Mouse (Mus musculus): Measurements from ENCODE around the gene Fbxo31.

DNA sequence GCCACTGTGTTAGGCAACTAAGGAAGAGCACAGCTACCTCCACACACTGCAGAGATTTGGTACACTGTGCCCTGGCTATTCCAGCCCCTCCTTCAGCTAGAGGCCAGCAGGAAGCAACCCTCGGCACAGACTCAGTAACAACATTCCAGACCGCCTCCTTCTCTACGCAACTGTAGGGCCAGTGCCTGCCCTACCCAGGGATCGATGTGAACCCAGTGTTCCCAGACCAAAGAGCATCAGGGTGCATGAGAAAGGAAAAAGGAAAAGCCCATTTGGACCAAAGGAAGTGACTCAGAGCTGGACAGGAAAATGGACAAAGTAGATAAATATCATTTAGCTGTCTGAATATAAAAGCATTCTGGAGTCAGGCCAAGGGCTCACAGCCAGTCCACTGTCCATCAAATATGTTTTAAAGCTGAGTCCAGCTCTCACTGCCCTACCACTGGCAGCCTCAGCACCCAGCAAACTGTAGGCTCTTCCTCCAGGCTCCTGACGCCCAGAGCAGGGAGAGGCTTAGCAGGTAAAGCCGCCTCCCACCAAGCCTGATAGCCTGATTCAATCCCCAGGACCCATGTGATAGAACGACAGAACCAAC is 40.9 kb upstream of the Fbxo31 start:
- TF ChIP-seq CTCF (IDR thresholded peaks at IDR 0.05; ENCODE audit: borderline replicate concordance, extremely low read depth, insufficient read depth, insufficient read length) (no peak), POLR2A (IDR thresholded peaks at IDR 0.05; ENCODE audit: borderline replicate concordance, extremely low read depth, insufficient read depth, insufficient read length, poor library complexity, severe bottlenecking) (no peak)

Measured in brain, embryonic 14.5 days (tissue).